In genomic region chrX:156913363-156913762, GRCm38 (mm10) we compare ENCODE assay signal across 13 mouse cellular contexts.
A peak's percentile ranks its signal among the peaks of the same experiment; 100 is the strongest.
DNase-seq lines count a peak whose midpoint lies in the region; ATAC-seq and TF ChIP-seq lines count a peak whose summit lies in the region.
"Had no signal": no experiment of that assay in that cellular context is flagged by ENCODE, and none has a peak within 500 bp of the region (broad histone marks: within the 10 kb centered on the region; RNA-seq: fewer than 3 reads in every experiment).

No protein-coding gene starts in this region.

- TF ChIP-seq CTCF in gastrocnemius, adult 2 months (IDR thresholded peaks at IDR 0.05), result peak; percentile 53

- no peaks in the 10 kb centered on the region for H3K9me3 ChIP-seq in limb, embryonic 14.5 days (ENCODE audit: control insufficient read depth, low read length)
- H3K9me3 ChIP-seq in limb, embryonic 10.5 days (replicated peaks), result no peaks in the 10 kb centered on the region
- H3K9me3 ChIP-seq: forebrain, embryonic 10.5 days; stomach, embryonic 15.5 days had no signal

- WGBS in limb, embryonic 14.5 days, result 84% methylated on average over 1 of the region's 1 CpGs
- WGBS in limb, embryonic 10.5 days, result 64% methylated on average over 1 of the region's 1 CpGs

- no peak overlapping the region for H3K27ac ChIP-seq in gastrocnemius, adult 2 months
- no peak overlapping the region for H3K27ac ChIP-seq in limb, embryonic 14.5 days (replicated peaks; ENCODE audit: low read depth, low read length)
- H3K27ac ChIP-seq in limb, embryonic 10.5 days, result no peak overlapping the region
- H3K27ac ChIP-seq: forebrain, embryonic 10.5 days; stomach, embryonic 15.5 days had no signal

- H3K4me1 ChIP-seq in limb, embryonic 14.5 days (ENCODE audit: control insufficient read depth, insufficient read depth, low read length), result no peaks in the 10 kb centered on the region
- no peaks in the 10 kb centered on the region for H3K4me1 ChIP-seq in limb, embryonic 10.5 days
- H3K4me1 ChIP-seq: forebrain, embryonic 10.5 days; stomach, embryonic 15.5 days had no signal

- TF ChIP-seq POLR2A in limb, embryonic 14.5 days (IDR thresholded peaks at IDR 0.05; ENCODE audit: borderline replicate concordance, extremely low read depth, insufficient read depth, insufficient read length), result no peak

- H3K9ac ChIP-seq in limb, embryonic 14.5 days (ENCODE audit: low read depth, low read length, severe bottlenecking), result no peak overlapping the region
- H3K9ac ChIP-seq: stomach, embryonic 15.5 days had no signal

- no peak overlapping the region for H3K4me3 ChIP-seq in gastrocnemius, adult 2 months
- H3K4me3 ChIP-seq in limb, embryonic 14.5 days (replicated peaks; ENCODE audit: low read length), result no peak overlapping the region
- no peak overlapping the region for H3K4me3 ChIP-seq in limb, embryonic 10.5 days
- H3K4me3 ChIP-seq: forebrain, embryonic 10.5 days; myocyte; stomach, embryonic 15.5 days had no signal

- no peak for DNase-seq in gastrocnemius, adult 2 months
- DNase-seq in gastrocnemius, postnatal 36 days, result no peak
- DNase-seq in limb, embryonic 14.5 days (ENCODE audit: low spot score), result peak; percentile 4
- no peak for DNase-seq in limb, embryonic 10.5 days (ENCODE audit: low spot score)
- peak; percentile 19 for DNase-seq in NIH3T3 (ENCODE audit: low read depth)
- DNase-seq in retina, adult 2 months (ENCODE audit: low read depth, low spot score), result peak; percentile 2
- DNase-seq: adrenal gland, postnatal 25 days; cerebellum, postnatal 36 days; gastrocnemius, postnatal 10 days had no signal

- intact Hi-C loops in gastrocnemius, adult 2 months (cut with DNase I), result loop anchor here (5.0 to 10.0 kb wide), 2 partner anchors 394 to 541 kb away; no protein-coding TSS in a partner anchor
- intact Hi-C loops in gastrocnemius, postnatal 36 days (cut with DNase I), result loop anchor here (5.0 kb wide), 1 partner anchor 394 kb away; no protein-coding TSS in a partner anchor

- no peaks in the 10 kb centered on the region for H3K36me3 ChIP-seq in limb, embryonic 14.5 days (ENCODE audit: control insufficient read depth, insufficient read depth, low read length)
- no peaks in the 10 kb centered on the region for H3K36me3 ChIP-seq in limb, embryonic 10.5 days
- H3K36me3 ChIP-seq: forebrain, embryonic 10.5 days; stomach, embryonic 15.5 days had no signal

- H3K4me2 ChIP-seq in limb, embryonic 14.5 days (replicated peaks; ENCODE audit: low read depth, low read length, severe bottlenecking), result no peak overlapping the region
- H3K4me2 ChIP-seq: stomach, embryonic 15.5 days had no signal

- ATAC-seq in limb, embryonic 14.5 days (ENCODE audit: low FRiP score, low read depth), result no peak
- ATAC-seq in activated CD4-positive, CD25-positive, alpha-beta regulatory T cell, adult 4 months, result no peak

- no peaks in the 10 kb centered on the region for H3K27me3 ChIP-seq in limb, embryonic 14.5 days (ENCODE audit: control insufficient read depth, insufficient read depth, low read length)
- no peaks in the 10 kb centered on the region for H3K27me3 ChIP-seq in limb, embryonic 10.5 days (ENCODE audit: low read depth, poor library complexity, severe bottlenecking)
- H3K27me3 ChIP-seq: stomach, embryonic 15.5 days had no signal

Comparison
In these comparisons a context has a peak if more than half of its experiments do, and no peak if none do; other contexts are left out.
1. DNase-seq: peak in limb, embryonic 14.5 days (single experiment), NIH3T3 (single experiment) and retina, adult 2 months (single experiment); none in gastrocnemius, adult 2 months (single experiment), gastrocnemius, postnatal 36 days (0 of 2) and limb, embryonic 10.5 days (single experiment).